Mouse (Mus musculus) adrenal gland, adult 2 months (tissue): Measurements from ENCODE around the gene Olfr874. TPM values are rescaled to one million over a fixed set of nuclear protein-coding genes. Genes with fewer than 3 reads are reported as not detected.
"Not testable (repeated sequence)": the region's sequence is repeated elsewhere in the genome, so short reads cannot be mapped to it uniquely, and the experiment has no call there.

Experiments used
- DNase-seq: peaks from one replicate; pipeline ENCODE4 v3.0.0; 2021
- long read RNA-seq: library from polyadenylated mRNA; stranded (forward); transcript quantifications from one replicate; pipeline ENCODE4 v2.0.0, GENCODE M21; 2021
- polyA plus RNA-seq: library from polyadenylated mRNA; depleted of rRNA; stranded (reverse); fragments of >200 nt; gene quantifications from 2 replicates; pipeline ENCODE4 v1.2.3, GENCODE M21; 2012; rRNA removed
- total RNA-seq, 2 experiments: library from RNA; stranded (reverse); gene quantifications; 2 replicates each; pipeline ENCODE4 v1.2.3; 2021

Olfr874 gene
- total RNA-seq (not detected), polyA plus RNA-seq (not detected in 2 replicates)
- long read RNA-seq = 0 reads

DNA sequence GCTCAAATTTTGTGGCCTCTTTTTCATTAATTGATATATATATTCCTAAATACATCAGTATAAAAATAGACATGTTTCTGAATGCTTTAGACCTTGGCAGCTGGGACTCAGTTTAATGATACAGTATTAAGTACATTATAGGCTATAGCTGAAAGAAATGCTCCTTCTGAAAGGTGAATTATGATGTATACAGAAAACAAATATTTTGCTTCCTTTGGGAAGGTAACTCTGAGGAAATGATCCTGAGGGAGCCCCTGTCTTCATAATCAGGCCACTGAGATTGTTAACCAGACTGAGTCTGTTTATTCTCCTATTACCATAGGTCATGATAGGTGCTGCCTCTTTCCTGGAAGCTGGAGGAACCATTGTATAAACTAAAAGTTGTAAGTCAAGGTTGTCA is at the start of gene Olfr874:
Olfr874 (plus strand) TSS at position 301 of the 400 bp plus-strand sequence.
- no peak for DNase-seq

DNA sequence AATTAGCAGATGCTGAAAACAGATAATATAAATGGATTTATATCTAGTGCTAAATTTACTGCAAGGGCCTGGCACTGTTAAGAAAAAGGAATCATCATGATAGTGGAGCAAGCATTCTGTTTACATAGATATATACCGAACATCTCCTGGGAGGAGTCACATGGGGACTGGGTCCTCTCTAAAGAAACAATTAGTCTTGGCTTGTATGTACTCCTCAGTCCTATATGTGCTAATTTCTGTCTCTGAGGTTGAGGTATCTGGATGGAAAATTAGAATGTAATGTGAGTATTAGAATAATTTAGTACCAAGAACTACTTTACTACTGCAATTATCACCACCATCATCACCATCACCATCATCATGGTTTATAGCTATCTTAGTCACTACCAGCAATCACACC is 28.8 kb upstream of the Olfr874 start, which contains the start of gene Olfr160:
Olfr160 (minus strand) TSS at position 101 of the 400 bp plus-strand sequence.
- DNase-seq = no peak

DNA sequence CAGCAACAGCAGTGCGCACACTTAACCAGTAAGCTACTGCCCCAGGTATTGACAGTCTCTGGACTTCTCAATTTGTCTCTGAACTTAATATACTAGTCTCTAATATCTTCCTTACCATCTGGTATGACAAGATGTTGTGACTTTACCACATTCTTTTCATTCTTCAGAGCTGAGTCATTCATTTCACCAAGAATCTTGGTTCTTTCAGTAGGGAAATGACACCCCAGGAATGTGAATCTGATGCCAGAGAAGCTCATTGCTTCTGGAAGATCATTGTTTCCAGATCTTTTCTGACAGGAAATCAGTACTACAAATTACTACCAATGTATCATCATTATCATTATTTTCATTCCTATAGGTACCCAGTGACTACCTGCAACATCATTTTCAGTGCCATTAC is 10.6 kb upstream of the Olfr874 start:
- DNase-seq = no peak

GRCm38 (mm10) chr9:37750319-37751075 is 5.6 kb downstream of the Olfr874 start:
- no peak for DNase-seq

GRCm38 (mm10) chr9:37751467-37751866 is 6.6 kb downstream of the Olfr874 start:
- no peak for DNase-seq

DNA sequence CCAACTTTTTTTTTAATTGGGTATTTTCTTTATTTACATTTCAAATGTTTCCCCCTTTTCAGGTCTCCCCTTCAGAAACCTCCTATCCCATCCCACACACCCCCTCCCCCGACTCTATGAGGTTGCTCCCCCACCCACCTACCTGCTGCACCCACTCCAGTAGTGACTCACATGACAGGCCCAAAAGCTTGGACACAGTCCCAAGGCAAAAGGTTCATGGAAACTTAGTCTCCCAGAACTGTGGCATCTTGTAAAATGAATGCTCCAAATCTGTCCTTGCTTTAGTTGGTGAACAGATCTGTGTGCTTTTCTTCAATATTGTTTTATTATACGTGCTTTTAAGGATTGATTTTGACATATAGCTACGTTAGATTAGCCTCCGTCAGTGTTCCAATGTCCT is 7.1 kb downstream of the Olfr874 start:
- DNase-seq = peak; percentile 67

GRCm38 (mm10) chr9:37761728-37762127 is 16.8 kb downstream of the Olfr874 start:
- no peak for DNase-seq

GRCm38 (mm10) chr9:37762541-37762940 is 17.6 kb downstream of the Olfr874 start:
- DNase-seq = peak; percentile 41

- no peak for DNase-seq
Measured at GRCm38 (mm10) chr9:37770661-37771060, 25.8 kb downstream of the Olfr874 start.

GRCm38 (mm10) chr9:37771759-37772158 is 26.9 kb downstream of the Olfr874 start, which contains the start of gene Olfr875:
Gene Olfr875 (plus strand): TSS chr9:37771857.
- no peak for DNase-seq

- DNase-seq = peak; percentile 15
Measured at GRCm38 (mm10) chr9:37782766-37783260, 37.9 kb downstream of the Olfr874 start.

- not testable (repeated sequence) for DNase-seq
Measured at GRCm38 (mm10) chr9:37783394-37784387, 38.8 kb downstream of the Olfr874 start.

- DNase-seq = peak; percentile 13
Measured at GRCm38 (mm10) chr9:37786411-37786810, 41.5 kb downstream of the Olfr874 start.

Other genes with a start within 250 kb of the Olfr874 start
- gene Esam, start 217.0 kb upstream of the Olfr874 start, total RNA-seq = 10 to 100 TPM; 23.5 to 42.4 TPM
- 49.2 and 59.1 TPM in 2 replicates for gene Esam, start 217.0 kb upstream of the Olfr874 start, polyA plus RNA-seq
- 1 to 10 TPM; 1.8 to 3.0 TPM for gene Vsig2, start 205.9 kb upstream of the Olfr874 start, total RNA-seq
- 8.8 and 8.9 TPM in 2 replicates for gene Vsig2, start 205.9 kb upstream of the Olfr874 start, polyA plus RNA-seq
- 1 to 10 TPM; 1.5 to 2.8 TPM for gene Nrgn, start 192.2 kb upstream of the Olfr874 start, total RNA-seq
- 1.9 and 3.8 TPM in 2 replicates for gene Nrgn, start 192.2 kb upstream of the Olfr874 start, polyA plus RNA-seq
- 10 to 100 TPM; 16.5 to 17.7 TPM for gene Siae, start 189.4 kb upstream of the Olfr874 start, total RNA-seq
- gene Siae, start 189.4 kb upstream of the Olfr874 start, polyA plus RNA-seq = 4.5 and 4.9 TPM in 2 replicates
- 1 to 10 TPM; 3.2 to 4.0 TPM for gene Spa17, start 131.4 kb upstream of the Olfr874 start, total RNA-seq
- 0.51 and 1.3 TPM in 2 replicates for gene Spa17, start 131.4 kb upstream of the Olfr874 start, polyA plus RNA-seq
- gene Tbrg1, start 87.8 kb upstream of the Olfr874 start, total RNA-seq = 10 to 100 TPM; 74.5 to 81.1 TPM
- 23.7 and 28.7 TPM in 2 replicates for gene Tbrg1, start 87.8 kb upstream of the Olfr874 start, polyA plus RNA-seq
- under 1 TPM in 1 of 2 experiments, not detected in 1; 0.20 TPM for gene Panx3, start 75.9 kb upstream of the Olfr874 start, total RNA-seq
- 0.10 and 0.46 TPM in 2 replicates for gene Panx3, start 75.9 kb upstream of the Olfr874 start, polyA plus RNA-seq
- gene Olfr160, start 28.9 kb upstream of the Olfr874 start, total RNA-seq = not detected
- not detected in 2 replicates for gene Olfr160, start 28.9 kb upstream of the Olfr874 start, polyA plus RNA-seq
- gene Olfr875, start 26.8 kb downstream of the Olfr874 start, total RNA-seq = not detected
- gene Olfr875, start 26.8 kb downstream of the Olfr874 start, polyA plus RNA-seq = not detected in 2 replicates
- not detected for gene Olfr876, start 57.9 kb downstream of the Olfr874 start, total RNA-seq
- not detected in 2 replicates for gene Olfr876, start 57.9 kb downstream of the Olfr874 start, polyA plus RNA-seq
- 1 to 10 TPM in 1 of 2 experiments, not detected in 1; 1.0 TPM for gene Olfr877, start 109.2 kb downstream of the Olfr874 start, total RNA-seq
- gene Olfr877, start 109.2 kb downstream of the Olfr874 start, polyA plus RNA-seq = 0.27 and 0.99 TPM in 2 replicates
- gene Olfr145, start 151.6 kb downstream of the Olfr874 start, total RNA-seq = not detected
- not detected in 2 replicates for gene Olfr145, start 151.6 kb downstream of the Olfr874 start, polyA plus RNA-seq
- gene Olfr878, start 172.7 kb downstream of the Olfr874 start, total RNA-seq = not detected
- gene Olfr878, start 172.7 kb downstream of the Olfr874 start, polyA plus RNA-seq = not detected in 2 replicates
- not detected for gene Olfr881, start 246.7 kb downstream of the Olfr874 start, total RNA-seq
- gene Olfr881, start 246.7 kb downstream of the Olfr874 start, polyA plus RNA-seq = not detected in 2 replicates